Mouse (Mus musculus): ENCODE data around the gene Cops6. TPM values are rescaled to one million over a fixed set of nuclear protein-coding genes. Genes with fewer than 3 reads are reported as not detected.

The Cops6 gene
- polyA plus RNA-seq, 1 experiment from 2014 or later, result 293 TPM

GRCm38 (mm10) chr5:138199576-138199975 is 38.7 kb downstream of the Cops6 start:
- Histone ChIP-seq H3K9me3 (ENCODE audit: control insufficient read depth, low read length) (no peaks in the 10 kb centered on the region), H3K4me2 (no peak overlapping the region), H3K4me1 (ENCODE audit: control insufficient read depth, insufficient read depth, low read length) (0 out of 2 replicates have a peak, but pooled peaks cover 4% of the 10 kb centered on the region), H3K27me3 (ENCODE audit: control insufficient read depth, insufficient read depth, low read length) (no peaks in the 10 kb centered on the region), H3K27ac (ENCODE audit: low read depth, low read length) (no peak overlapping the region), H3K9ac (ENCODE audit: low read length) (no peak overlapping the region), H3K36me3 (ENCODE audit: control insufficient read depth, insufficient read depth, low read length) (no peaks in the 10 kb centered on the region), H3K4me3 (ENCODE audit: low read depth, low read length) (no peak overlapping the region)
- 15% methylated on average over 1 of the region's 1 CpGs for WGBS
- DNase-seq (ENCODE audit: low spot score, missing footprints), result peak; percentile 80
- no peak for ATAC-seq (ENCODE audit: low FRiP score)

GRCm38 (mm10) chr5:138202086-138202485 is 41.2 kb downstream of the Cops6 start:
- 79% methylated on average over 3 of the region's 3 CpGs for WGBS
- H3K4me3 ChIP-seq (ENCODE audit: low read depth, low read length), result no peak overlapping the region
- H3K9ac ChIP-seq (ENCODE audit: low read length), result no peak overlapping the region
- H3K4me2 ChIP-seq, result no peak overlapping the region
- H3K36me3 ChIP-seq (ENCODE audit: control insufficient read depth, insufficient read depth, low read length), result no peaks in the 10 kb centered on the region
- no peak for DNase-seq (ENCODE audit: low spot score, missing footprints)
- no peaks in the 10 kb centered on the region for H3K27me3 ChIP-seq (ENCODE audit: control insufficient read depth, insufficient read depth, low read length)
- no peaks in the 10 kb centered on the region for H3K4me1 ChIP-seq (ENCODE audit: control insufficient read depth, insufficient read depth, low read length)
- H3K9me3 ChIP-seq (ENCODE audit: control insufficient read depth, low read length), result no peaks in the 10 kb centered on the region
- H3K27ac ChIP-seq (ENCODE audit: low read depth, low read length), result no peak overlapping the region
- no peak for ATAC-seq (ENCODE audit: low FRiP score)

- 85% methylated on average over 1 of the region's 1 CpGs for WGBS
- H3K9me3 ChIP-seq (ENCODE audit: control insufficient read depth, low read length), result no peaks in the 10 kb centered on the region
Observed at GRCm38 (mm10) chr5:138207253-138207652, 46.4 kb downstream of the Cops6 start.

GRCm38 (mm10) chr5:138207873-138208272 is 47.0 kb downstream of the Cops6 start:
- Histone ChIP-seq H3K36me3 (ENCODE audit: control insufficient read depth, insufficient read depth, low read length) (no peaks in the 10 kb centered on the region), H3K9ac (ENCODE audit: low read length) (no peak overlapping the region), H3K4me1 (ENCODE audit: control insufficient read depth, insufficient read depth, low read length) (no peaks in the 10 kb centered on the region), H3K9me3 (ENCODE audit: control insufficient read depth, low read length) (no peaks in the 10 kb centered on the region), H3K27ac (ENCODE audit: low read depth, low read length) (no peak overlapping the region), H3K4me3 (ENCODE audit: low read depth, low read length) (no peak overlapping the region), H3K4me2 (no peak overlapping the region), H3K27me3 (ENCODE audit: control insufficient read depth, insufficient read depth, low read length) (no peaks in the 10 kb centered on the region)
- ATAC-seq (ENCODE audit: low FRiP score) (no peak), DNase-seq (ENCODE audit: low spot score, missing footprints) (no peak)
- WGBS, result 88% methylated on average over 4 of the region's 4 CpGs

More at GRCm38 (mm10) chr5:138207253-138207652, 46.4 kb downstream of the Cops6 start:
- Histone ChIP-seq H3K4me3 (ENCODE audit: low read depth, low read length) (no peak overlapping the region), H3K4me1 (ENCODE audit: control insufficient read depth, insufficient read depth, low read length) (no peaks in the 10 kb centered on the region), H3K4me2 (no peak overlapping the region), H3K9ac (ENCODE audit: low read length) (no peak overlapping the region), H3K36me3 (ENCODE audit: control insufficient read depth, insufficient read depth, low read length) (no peaks in the 10 kb centered on the region), H3K27me3 (ENCODE audit: control insufficient read depth, insufficient read depth, low read length) (no peaks in the 10 kb centered on the region), H3K27ac (ENCODE audit: low read depth, low read length) (no peak overlapping the region)
- DNase-seq (ENCODE audit: low spot score, missing footprints), result no peak
- no peak for ATAC-seq (ENCODE audit: low FRiP score)

MicroRNA genes within 50 kb of the gene (microRNA counts, 519-probe panel; counts per million panel counts)
- 6,691 counts per million, percentile 88 among the panel's probes with 10 or more counts for microRNA mmu-miR-106b
- microRNA mmu-miR-25, result 7,392 counts per million, percentile 95 among the panel's probes with 10 or more counts
- 6,744 counts per million, percentile 90 among the panel's probes with 10 or more counts for microRNA mmu-miR-93

Small RNAs within 50 kb of the gene (microRNA-seq; reads per million reads assigned to microRNA genes)
- gene Mir106b (18,908 reads per million, percentile 98 among the genes with 10 or more reads in this experiment), gene Mir25 (1,103 reads per million, percentile 78 among the genes with 10 or more reads in this experiment), gene Mir93 (19,081 reads per million, percentile 98 among the genes with 10 or more reads in this experiment)

Other genes with a start within 250 kb of the Cops6 start
- not detected in 2 replicates for gene Cyp3a13, start 239.5 kb upstream of the Cops6 start, polyA plus RNA-seq (2014; fragmentation: Nextera tagmentation; extraction: Ambion mirVana)
- not detected in 2 replicates for gene Gjc3, start 198.0 kb upstream of the Cops6 start, polyA plus RNA-seq (2014; fragmentation: Nextera tagmentation; extraction: Ambion mirVana)
- not detected in 2 replicates for gene Azgp1, start 179.6 kb upstream of the Cops6 start, polyA plus RNA-seq (2014; fragmentation: Nextera tagmentation; extraction: Ambion mirVana)
- gene Smok3a, start 139.8 kb upstream of the Cops6 start, polyA plus RNA-seq (2014; fragmentation: Nextera tagmentation; extraction: Ambion mirVana), result not detected in 2 replicates
- gene Smok3b, start 139.6 kb upstream of the Cops6 start, polyA plus RNA-seq (2014; fragmentation: Nextera tagmentation; extraction: Ambion mirVana), result not detected in 2 replicates
- gene Smok3c, start 107.9 kb upstream of the Cops6 start, polyA plus RNA-seq (2014; fragmentation: Nextera tagmentation; extraction: Ambion mirVana), result not detected in 2 replicates
- gene Zkscan1, start 76.0 kb upstream of the Cops6 start, polyA plus RNA-seq (2014; fragmentation: Nextera tagmentation; extraction: Ambion mirVana), result 39.1 and 45.0 TPM in 2 replicates
- 113 and 122 TPM in 2 replicates for gene Zscan21, start 44.2 kb upstream of the Cops6 start, polyA plus RNA-seq (2014; fragmentation: Nextera tagmentation; extraction: Ambion mirVana)
- 27.4 and 32.9 TPM in 2 replicates for gene Zfp113, start 5.3 kb upstream of the Cops6 start, polyA plus RNA-seq (2014; fragmentation: Nextera tagmentation; extraction: Ambion mirVana)
- 15.2 and 17.3 TPM in 2 replicates for gene Ap4m1, start 10.9 kb downstream of the Cops6 start, polyA plus RNA-seq (2014; fragmentation: Nextera tagmentation; extraction: Ambion mirVana)
- gene Mcm7, start 11.4 kb downstream of the Cops6 start, polyA plus RNA-seq (2014; fragmentation: Nextera tagmentation; extraction: Ambion mirVana), result 303 and 320 TPM in 2 replicates
- gene Taf6, start 26.4 kb downstream of the Cops6 start, polyA plus RNA-seq (2014; fragmentation: Nextera tagmentation; extraction: Ambion mirVana), result 123 and 133 TPM in 2 replicates
- gene Cnpy4, start 26.4 kb downstream of the Cops6 start, polyA plus RNA-seq (2014; fragmentation: Nextera tagmentation; extraction: Ambion mirVana), result 51.8 and 53.3 TPM in 2 replicates
- 10.0 and 10.8 TPM in 2 replicates for gene Mblac1, start 33.2 kb downstream of the Cops6 start, polyA plus RNA-seq (2014; fragmentation: Nextera tagmentation; extraction: Ambion mirVana)
- gene Nxpe5, start 64.8 kb downstream of the Cops6 start, polyA plus RNA-seq (2014; fragmentation: Nextera tagmentation; extraction: Ambion mirVana), result not detected in 2 replicates
- gene Lamtor4, start 94.4 kb downstream of the Cops6 start, polyA plus RNA-seq (2014; fragmentation: Nextera tagmentation; extraction: Ambion mirVana), result 44.1 and 47.8 TPM in 2 replicates
- 5.0 and 5.2 TPM in 2 replicates for gene BC037034, start 103.0 kb downstream of the Cops6 start, polyA plus RNA-seq (2014; fragmentation: Nextera tagmentation; extraction: Ambion mirVana)
- 4.6 and 5.5 TPM in 2 replicates for gene Gal3st4, start 111.8 kb downstream of the Cops6 start, polyA plus RNA-seq (2014; fragmentation: Nextera tagmentation; extraction: Ambion mirVana)
- 0.14 and 0.20 TPM in 2 replicates for gene Gm43720, start 118.9 kb downstream of the Cops6 start, polyA plus RNA-seq (2014; fragmentation: Nextera tagmentation; extraction: Ambion mirVana)
- gene Gpc2, start 118.9 kb downstream of the Cops6 start, polyA plus RNA-seq (2014; fragmentation: Nextera tagmentation; extraction: Ambion mirVana), result 15.5 and 16.5 TPM in 2 replicates
- 2.2 and 4.1 TPM in 2 replicates for gene Stag3, start 119.2 kb downstream of the Cops6 start, polyA plus RNA-seq (2014; fragmentation: Nextera tagmentation; extraction: Ambion mirVana)
- not detected in 2 replicates for gene Pvrig, start 180.9 kb downstream of the Cops6 start, polyA plus RNA-seq (2014; fragmentation: Nextera tagmentation; extraction: Ambion mirVana)